Mouse (Mus musculus) small intestine, adult 2 months (tissue): Measurements from ENCODE around the gene Snrnp200.

Experiments used
- CTCF ChIP-seq: fragments of 200-500 bp; IDR thresholded peaks from 2 replicates; pipeline ENCODE4 v1.5.1; 2012; ENCODE audit warnings: low read depth, mild to moderate bottlenecking, control low read depth, inconsistent platforms, low read length, moderate library complexity, mixed read lengths; ENCODE audit not compliant: insufficient replicate concordance, insufficient read length; ENCODE audit errors: extremely low read depth
- POLR2A ChIP-seq: fragments of 200-500 bp; IDR thresholded peaks from 2 replicates; pipeline ENCODE4 v1.6.1; 2012; ENCODE audit warnings: low read depth, mild to moderate bottlenecking, control low read depth, inconsistent platforms, low read length, moderate library complexity

DNA sequence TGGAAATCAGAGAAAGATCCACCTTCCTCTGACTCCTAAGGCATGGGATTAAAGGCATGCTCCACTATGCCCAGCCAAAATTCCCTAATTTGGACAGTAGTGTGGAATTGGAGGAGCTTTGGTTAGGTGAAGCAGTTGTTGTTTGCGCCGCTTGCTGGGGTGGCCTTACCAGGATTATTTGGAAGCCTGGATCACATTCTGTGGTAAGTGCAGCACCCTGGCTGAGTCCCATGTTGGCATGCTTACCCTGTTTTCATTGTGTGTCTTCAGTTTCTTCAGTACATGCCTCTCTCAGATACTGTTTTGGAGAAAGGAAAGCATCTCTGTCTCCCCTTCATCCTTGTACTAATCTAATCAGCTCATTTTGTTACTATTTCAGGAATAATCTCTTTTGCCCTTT is 66.4 kb downstream of the Snrnp200 start:
- no peak for TF ChIP-seq CTCF
- TF ChIP-seq POLR2A: no peak
